Mouse (Mus musculus) left cerebral cortex, adult 8-10 months (tissue): ENCODE measurements around the gene Kcnn1. TPM values are rescaled to one million over a fixed set of nuclear protein-coding genes. Genes with fewer than 3 reads are reported as not detected.

Experiments used
- DNase-seq, 2 experiments: peaks; one replicate each; pipeline ENCODE4 v3.0.0; 2022; ENCODE audit warnings: low spot score in 2 of 2
- microRNA-seq, 2 experiments: library from miRNA; unstranded; fragments of <30 nt; microRNA quantifications; one replicate each; pipeline ENCODE4 v1.2.0; 2022
- total RNA-seq, 4 experiments: library from RNA; stranded (reverse); gene quantifications; 2 replicates each; pipeline ENCODE4 v1.2.4; 2022

Gene Kcnn1
- total RNA-seq, 4 experiments from 2014 or later, result 15.7 to 28.6 (median 17.7) TPM

DNA sequence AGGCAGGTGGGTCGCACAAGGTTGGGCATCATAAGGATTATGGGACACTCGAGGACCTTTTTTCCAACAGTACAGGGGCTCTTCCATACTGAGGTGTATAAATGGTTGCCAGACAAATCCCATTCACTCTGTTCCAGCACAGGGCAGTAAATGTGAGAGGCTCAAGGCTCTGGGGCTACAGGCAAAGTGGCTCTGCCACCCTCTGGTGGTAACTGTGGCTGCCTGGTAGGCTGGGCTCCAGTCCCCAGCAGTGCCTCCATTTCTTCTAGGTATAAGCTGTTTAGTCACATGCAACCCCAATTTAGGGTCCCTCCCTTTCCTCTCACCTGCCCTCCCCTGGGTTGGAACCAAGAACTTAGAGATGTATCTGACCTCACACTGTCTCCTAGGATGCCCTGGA is 67.7 kb downstream of the Kcnn1 start:
- peak in 1 of 2 experiments; percentile 25 for DNase-seq

GRCm38 (mm10) chr8:70794215-70794614 is 68.8 kb downstream of the Kcnn1 start:
- DNase-seq, result peak in 1 of 2 experiments; percentile 29

DNA sequence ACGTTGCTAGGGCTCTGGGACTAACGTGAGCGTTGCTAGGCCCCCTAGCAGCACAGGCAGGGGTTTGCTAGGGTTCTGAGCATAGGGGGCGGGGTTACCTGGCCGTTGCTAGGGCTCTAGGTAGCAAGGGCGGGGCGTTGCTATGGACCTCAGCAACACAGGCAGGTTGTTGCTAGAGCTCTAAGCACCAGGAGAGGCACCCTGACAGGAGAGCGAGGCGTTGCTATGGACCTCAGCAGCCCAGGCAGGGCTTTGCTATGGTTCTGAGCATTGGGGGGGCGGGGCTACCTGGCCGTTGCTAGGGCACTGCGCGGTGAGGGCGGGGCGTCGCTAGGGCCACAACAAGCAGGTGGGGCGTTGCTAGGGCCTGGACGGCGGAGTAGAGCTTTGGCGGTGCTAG is 70.4 kb downstream of the Kcnn1 start:
- DNase-seq, result no peak

Small RNA genes lying within 50 kb of the gene (microRNA-seq; reads per million reads assigned to microRNA genes)
- gene Mir7067 (0 to 0.88 reads per million in 2 experiments), gene Mir7240 (9.7 to 15.6 reads per million in 2 experiments)

Other genes starting within 250 kb of the Kcnn1 start
- 1 to 10 TPM in 1 of 4 experiments, under 1 TPM in 3; 0.55 to 1.3 (median 0.87) TPM for gene Lrrc25, start 247.1 kb downstream of the Kcnn1 start, total RNA-seq
- not detected for gene Gdf15, start 230.8 kb downstream of the Kcnn1 start, total RNA-seq
- gene Pgpep1, start 202.9 kb downstream of the Kcnn1 start, total RNA-seq, result 10 to 100 TPM; 11.2 to 17.0 (median 13.4) TPM
- 10 to 100 TPM; 61.5 to 65.0 (median 63.0) TPM for gene Lsm4, start 190.0 kb downstream of the Kcnn1 start, total RNA-seq
- 100 to 1,000 TPM; 206 to 222 (median 214) TPM for gene Jund, start 164.3 kb downstream of the Kcnn1 start, total RNA-seq
- under 1 TPM in 1 of 4 experiments, not detected in 3; 0.07 TPM for gene Iqcn, start 159.8 kb downstream of the Kcnn1 start, total RNA-seq
- gene Gm3336, start 144.7 kb downstream of the Kcnn1 start, total RNA-seq, result not detected
- gene Pde4c, start 139.5 kb downstream of the Kcnn1 start, total RNA-seq, result 1 to 10 TPM; 1.7 to 2.8 (median 2.2) TPM
- 100 to 1,000 TPM; 805 to 866 (median 821) TPM for gene Rab3a, start 108.6 kb downstream of the Kcnn1 start, total RNA-seq
- 10 to 100 TPM; 31.0 to 39.0 (median 32.8) TPM for gene Mpv17l2, start 102.3 kb downstream of the Kcnn1 start, total RNA-seq
- 100 to 1,000 TPM; 143 to 151 (median 149) TPM for gene Pik3r2, start 86.5 kb downstream of the Kcnn1 start, total RNA-seq
- 100 to 1,000 TPM; 276 to 316 (median 288) TPM for gene Mast3, start 58.2 kb downstream of the Kcnn1 start, total RNA-seq
- gene Il12rb1, start 54.8 kb downstream of the Kcnn1 start, total RNA-seq, result 1 to 10 TPM in 2 of 4 experiments, under 1 TPM in 2; 0.84 to 1.3 (median 1.0) TPM
- gene Arrdc2, start 23.5 kb downstream of the Kcnn1 start, total RNA-seq, result 10 to 100 TPM; 10.9 to 22.7 (median 17.6) TPM
- 10 to 100 TPM; 76.5 to 94.5 (median 85.6) TPM for gene Ccdc124, start 10.7 kb upstream of the Kcnn1 start, total RNA-seq
- gene Slc5a5, start 29.5 kb upstream of the Kcnn1 start, total RNA-seq, result 10 to 100 TPM; 10.2 to 11.9 (median 11.5) TPM
- gene Rpl18a, start 34.2 kb upstream of the Kcnn1 start, total RNA-seq, result 100 to 1,000 TPM; 653 to 769 (median 710) TPM
- gene Map1s, start 42.7 kb upstream of the Kcnn1 start, total RNA-seq, result 100 to 1,000 TPM in 1 of 4 experiments, 10 to 100 TPM in 3; 89.4 to 101 (median 91.1) TPM